Mouse (Mus musculus) G1E (cell line): ENCODE measurements around the gene Pibf1.

Experiments
- CTCF ChIP-seq: IDR thresholded peaks from 2 replicates; pipeline ENCODE4 v1.5.1; 2012; ENCODE audit warnings: low read depth, low read length, inconsistent platforms, mixed read lengths
- GATA1 ChIP-seq: IDR thresholded peaks from 2 replicates; pipeline ENCODE4 v1.6.1; 2012; ENCODE audit warnings: borderline replicate concordance, low read length, inconsistent platforms, mixed read lengths
- TAL1 ChIP-seq: conservative IDR thresholded peaks from 2 replicates; pipeline ENCODE4 v1.6.1; 2012; ENCODE audit warnings: low read depth, low read length, inconsistent platforms, mixed read lengths

GRCm38 (mm10) chr14:99262026-99262425 is 162.8 kb downstream of the Pibf1 start:
- no peak for TF ChIP-seq GATA1
- TF ChIP-seq CTCF, result no peak
- TF ChIP-seq TAL1, result no peak
